Mouse (Mus musculus) spleen, adult 2 months (tissue): ENCODE measurements at regions not wholly inside any gene's neighbourhood (a gene's known extent, or its start where the extent isn't known, plus 50 kb on each side); places are given as distances from the start of the nearest gene placed in this dataset.

Source experiments
- CTCF ChIP-seq: fragments of 200-500 bp; IDR thresholded peaks from 2 replicates; pipeline ENCODE4 v1.5.1; 2011; ENCODE audit warnings: mild to moderate bottlenecking, inconsistent platforms; ENCODE audit not compliant: insufficient read depth, insufficient read length, insufficient replicate concordance; ENCODE audit errors: extremely low read depth
- POLR2A ChIP-seq: fragments of 200-500 bp; IDR thresholded peaks from 2 replicates; pipeline ENCODE4 v1.6.1; 2011; ENCODE audit warnings: low read depth, low read length, inconsistent platforms

DNA sequence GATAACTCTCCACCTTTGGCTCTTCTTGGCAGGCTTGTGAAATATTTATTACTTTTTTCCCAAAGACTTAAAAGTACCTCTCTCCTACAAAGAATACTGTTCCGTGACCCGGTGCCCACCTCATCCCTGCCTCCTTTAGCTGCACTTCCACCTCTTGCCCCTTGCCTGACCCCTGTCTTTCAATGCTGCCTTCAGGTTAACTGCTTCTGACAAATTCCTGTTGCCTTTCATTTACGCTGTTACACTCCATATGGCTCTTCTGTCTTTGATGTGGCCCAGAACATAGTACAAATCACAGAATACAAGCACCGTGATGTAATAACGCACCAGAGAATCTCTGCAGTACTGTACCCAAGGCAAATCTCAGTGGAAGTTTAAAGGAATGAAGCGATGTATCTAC is 204.9 kb upstream of the Tas2r134 start:
- TF ChIP-seq CTCF (no peak), POLR2A (no peak)
